Mouse (Mus musculus): Measurements from ENCODE around the gene Tcf7l2. TPM values are rescaled to one million over a fixed set of nuclear protein-coding genes. Genes with fewer than 3 reads are reported as not detected.

Tcf7l2 gene
- total RNA-seq, 1 experiment from 2014 or later, result 33.3 TPM

DNA sequence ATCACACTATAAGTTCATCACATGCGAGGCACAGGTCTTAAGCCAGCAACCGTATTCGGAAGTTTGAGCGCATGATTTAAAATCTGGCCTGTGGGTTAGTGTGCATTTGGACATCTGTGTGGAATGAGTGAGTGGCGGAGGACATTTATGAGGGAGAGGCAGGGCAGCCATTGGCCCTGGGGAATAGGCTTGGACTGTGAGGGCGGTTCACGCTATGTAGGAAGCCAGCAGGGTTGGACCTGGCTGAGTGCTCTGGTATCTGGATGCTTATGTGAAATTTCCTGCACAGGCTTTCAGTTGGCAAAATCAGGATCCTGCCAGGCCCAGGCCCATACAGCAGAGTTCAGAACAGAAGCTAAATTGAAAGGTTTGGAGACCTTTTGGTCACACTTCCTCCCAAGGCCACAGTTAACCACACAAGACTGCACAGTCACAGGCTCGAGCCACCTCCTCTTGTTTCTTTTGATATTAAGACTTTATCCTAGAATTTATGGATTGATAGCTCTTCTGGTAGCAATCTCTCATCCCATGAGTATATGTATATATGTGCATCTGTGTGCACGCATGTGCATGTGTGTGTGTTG lies 89.4 kb downstream of the Tcf7l2 start:
- DNase-seq, result no peak

DNA sequence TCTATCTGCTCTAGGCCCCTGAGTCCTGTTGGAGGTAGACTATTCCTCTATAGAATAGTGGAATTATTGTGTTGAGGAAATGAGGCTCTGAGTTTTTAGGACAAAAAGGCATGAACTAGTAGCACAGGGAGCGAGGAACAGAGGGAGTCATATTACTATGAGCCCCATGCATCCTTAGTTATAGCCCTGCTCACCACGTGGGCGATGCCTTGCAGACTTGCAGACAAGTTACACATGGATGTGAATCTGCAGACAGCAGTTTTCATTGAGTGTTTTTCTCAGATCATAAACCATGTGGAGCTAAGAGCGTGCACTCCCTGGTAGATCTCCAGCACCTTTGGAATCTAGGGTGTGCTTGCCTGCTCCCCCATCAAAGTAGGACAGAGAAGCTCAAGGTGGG lies 90.5 kb downstream of the Tcf7l2 start:
- DNase-seq, result no peak

DNA sequence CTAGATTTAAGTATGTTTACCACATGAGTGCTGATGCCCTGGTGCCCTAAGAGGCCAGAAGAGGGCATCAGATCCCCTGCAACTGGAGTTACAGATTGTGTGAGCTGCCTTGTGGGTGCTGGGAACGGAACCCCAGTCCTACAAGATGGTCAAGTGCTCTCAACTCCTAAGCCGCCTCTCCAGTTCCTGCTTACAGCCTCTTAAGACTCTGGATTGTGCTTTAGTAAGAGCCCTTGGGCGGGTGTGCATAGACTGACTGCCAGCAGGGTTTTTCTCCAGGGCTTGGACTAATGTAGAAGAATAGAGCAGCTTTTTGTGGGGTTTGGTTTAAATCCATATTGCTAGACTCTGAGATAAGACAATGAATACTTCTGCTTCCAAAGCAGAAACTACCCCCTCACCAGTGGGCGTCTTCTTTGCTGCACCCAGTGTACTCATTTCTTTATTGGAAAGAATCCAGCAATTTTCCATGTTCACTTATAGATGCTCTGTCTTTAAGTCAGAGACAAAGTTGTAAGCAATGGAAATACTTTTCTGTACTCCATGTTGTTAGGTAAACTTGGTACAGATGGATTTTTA lies 92.3 kb downstream of the Tcf7l2 start:
- no peak for DNase-seq

DNA sequence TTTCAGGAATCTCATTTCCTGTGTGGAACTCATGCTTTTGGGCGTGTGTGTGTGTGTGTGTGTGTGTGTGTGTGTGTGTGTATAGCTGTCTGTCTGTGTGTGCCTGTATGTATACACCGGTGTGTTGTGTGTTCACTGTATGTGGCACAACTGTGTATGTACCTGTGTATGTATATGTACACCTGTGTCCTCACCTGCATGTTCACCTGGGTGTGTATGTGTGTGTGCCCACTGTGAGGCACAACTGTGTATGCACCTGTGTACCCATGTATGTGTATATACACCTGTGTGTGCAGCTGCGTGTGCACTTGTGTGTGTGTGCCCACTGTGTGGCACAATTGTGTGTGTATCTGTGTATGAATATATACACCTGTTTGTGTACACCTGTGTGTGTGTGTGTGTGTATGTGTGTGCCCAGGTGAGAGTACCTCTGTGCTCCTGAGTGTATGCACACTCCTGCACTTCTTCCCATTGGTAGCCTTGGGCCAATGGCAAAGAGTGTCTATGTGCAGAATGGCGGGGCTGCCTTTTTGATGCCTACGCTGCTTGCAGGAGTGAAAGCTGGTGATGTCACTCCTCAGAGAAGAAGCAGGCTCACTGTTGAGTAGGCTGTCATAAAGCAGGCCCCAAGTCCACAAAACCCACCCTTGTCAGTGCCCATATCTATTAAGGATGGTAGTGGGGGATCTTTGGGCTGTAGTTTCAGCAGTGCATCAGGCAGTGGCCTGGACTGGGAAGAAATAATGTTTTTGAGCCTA lies 95.5 kb downstream of the Tcf7l2 start:
- DNase-seq, result no peak

DNA sequence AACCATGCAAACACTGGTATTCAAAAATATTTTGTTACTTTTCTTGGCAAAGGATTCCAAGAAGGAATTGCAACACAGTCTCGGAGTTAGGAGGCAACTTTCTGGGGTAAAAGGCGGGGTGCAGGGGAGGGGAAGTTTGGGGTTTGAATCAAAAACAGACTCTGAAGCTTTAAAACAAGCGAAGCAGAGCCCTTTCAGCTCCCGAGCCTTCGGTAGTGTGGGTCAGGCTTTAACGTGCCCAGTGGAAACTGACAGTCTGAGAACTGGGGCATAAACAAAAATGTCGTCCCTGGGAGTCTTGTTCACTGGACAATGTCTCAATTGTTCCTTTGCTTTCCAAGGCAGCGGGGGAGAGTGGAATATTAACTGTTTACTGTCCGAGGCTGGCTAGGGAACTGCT lies 96.3 kb downstream of the Tcf7l2 start:
- DNase-seq, result no peak

DNA sequence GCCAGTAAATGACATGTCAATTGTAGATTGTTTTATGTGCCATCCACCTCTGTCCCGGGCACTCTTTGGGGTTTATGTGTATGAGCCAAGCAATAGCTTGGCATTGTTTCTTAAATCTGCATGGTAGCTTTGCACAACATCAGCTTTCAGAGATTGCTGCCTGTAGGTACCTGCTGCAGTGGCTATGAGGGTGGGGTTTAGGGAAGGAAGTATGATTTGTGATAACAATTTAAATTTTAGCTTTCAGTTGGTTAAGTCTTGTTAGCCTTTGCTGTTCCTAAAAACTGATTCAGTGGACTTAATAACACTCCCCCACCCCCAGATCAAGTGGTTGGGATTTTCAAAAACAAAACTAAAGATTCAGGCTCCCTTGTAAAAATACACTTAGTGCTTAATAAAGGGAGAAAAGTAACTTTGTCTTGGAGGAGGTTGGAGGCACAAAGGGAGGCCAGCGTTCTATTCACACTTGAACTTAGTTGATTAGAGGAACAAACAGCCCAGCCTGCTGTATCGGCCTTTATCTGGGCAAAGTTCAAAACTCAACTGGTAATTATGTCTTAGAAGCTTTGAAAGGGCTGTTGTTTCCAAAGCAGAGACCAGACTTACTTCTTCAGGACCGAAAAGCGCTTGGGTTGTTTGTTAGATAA lies 96.9 kb downstream of the Tcf7l2 start:
- no peak for DNase-seq

DNA sequence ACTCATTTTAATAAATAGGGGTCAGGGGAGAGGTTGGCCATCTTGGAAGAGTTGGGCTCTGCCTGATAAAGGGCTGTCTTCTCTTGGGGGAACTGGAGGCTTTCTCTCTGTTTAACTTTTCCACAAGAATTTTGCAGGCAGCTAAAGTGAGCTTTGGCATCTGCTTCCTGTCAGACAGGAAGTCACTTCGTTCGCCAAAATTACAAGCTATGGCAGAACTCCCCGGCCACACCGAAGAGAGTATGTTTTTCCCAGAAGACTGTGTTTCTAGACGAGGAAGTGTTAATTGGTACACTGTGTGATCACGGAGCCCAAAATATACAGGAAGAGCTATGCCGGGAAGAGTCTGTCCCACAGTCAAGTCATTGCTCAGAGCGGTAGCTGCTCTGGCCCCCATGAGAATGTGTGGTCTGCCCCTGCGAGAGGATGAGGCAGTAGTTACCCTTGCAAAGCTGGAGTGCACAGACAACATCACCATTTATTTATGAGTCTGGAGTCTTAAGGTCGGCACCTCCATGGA lies 97.5 kb downstream of the Tcf7l2 start:
- DNase-seq, result no peak

DNA sequence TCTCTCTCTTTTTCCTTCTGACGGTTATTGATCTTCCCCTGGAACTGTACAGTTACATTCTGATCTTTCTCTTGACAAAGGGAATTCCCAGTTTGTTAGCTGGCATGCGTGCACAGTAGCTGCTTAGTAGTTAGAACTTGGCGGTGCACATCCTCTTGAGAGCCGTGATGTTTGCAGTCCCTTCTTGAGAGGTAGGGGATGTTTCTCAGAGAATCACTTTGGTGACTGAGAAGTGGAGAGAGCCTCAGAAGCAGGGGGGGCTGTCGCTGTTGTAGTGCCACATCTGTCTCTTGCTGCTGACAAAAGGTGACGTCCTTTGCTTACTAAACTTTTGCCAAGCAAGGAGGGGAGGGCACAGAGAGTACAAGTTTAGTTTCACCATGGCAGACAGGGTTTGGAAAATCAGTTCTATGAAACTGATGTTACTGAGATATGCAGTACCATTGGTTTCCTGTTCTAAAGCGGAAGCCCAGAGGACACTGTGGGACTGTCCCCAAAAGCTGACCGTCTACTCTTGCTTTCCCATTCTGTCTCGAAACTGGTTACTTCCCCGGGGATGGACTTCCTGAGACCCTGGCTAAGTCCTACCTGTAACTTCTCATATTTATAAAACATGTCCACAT lies 99.0 kb downstream of the Tcf7l2 start:
- no peak for DNase-seq

DNA sequence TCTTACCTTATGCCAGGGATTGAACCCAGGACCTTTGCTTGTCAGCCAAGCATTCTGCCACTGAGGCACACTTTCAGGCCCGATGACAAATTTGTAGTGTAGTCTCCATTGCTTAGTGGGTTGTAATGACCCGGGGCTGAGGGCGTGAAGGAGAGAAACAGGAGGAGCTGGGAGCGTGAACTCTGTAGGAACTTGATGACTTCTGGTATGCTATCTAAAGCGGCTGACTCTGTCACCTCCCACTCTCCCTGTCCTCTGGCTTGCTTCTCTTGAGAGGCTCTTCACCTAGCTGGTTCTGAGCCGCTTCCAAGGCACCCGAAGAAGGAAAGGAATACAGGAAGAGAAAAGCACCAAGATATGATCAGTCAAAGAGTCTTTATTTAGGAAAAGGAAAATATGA lies 100.4 kb downstream of the Tcf7l2 start:
- no peak for DNase-seq

DNA sequence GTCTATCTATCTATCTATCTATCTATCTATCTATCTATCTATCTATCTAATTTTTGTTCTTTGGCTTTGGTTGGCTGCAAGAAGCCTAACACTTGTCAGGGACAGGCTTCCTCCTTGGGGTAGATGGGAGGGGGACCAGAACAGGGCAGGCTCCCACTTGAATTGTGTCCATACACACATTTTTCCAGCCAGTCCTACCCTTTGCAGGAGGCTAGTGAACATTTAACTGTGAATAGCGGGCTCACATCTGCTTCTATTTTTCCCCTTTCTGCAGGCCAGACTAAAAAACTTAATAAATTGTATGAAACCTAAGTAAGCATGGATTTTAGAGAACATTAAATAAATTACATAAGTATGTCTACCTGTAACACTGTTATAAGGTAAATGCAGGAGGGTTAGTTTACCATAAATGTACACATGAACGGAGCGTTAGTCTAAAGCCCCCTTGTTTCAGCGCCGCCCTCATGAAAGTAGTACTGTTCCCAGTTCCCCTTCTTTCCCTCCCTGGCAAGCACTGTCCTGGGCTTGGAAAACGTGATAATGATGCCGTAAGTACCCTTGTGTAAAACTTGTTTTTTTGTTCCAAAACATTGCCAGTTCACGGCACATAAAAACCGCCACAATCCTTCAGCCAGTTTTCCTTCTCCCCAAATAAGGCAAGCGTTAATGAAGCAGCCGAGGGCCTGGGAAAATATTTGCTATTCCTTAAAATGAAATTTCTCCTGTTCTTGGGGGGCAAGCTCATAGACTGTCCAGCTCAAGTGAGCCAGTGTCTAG lies 101.7 kb downstream of the Tcf7l2 start:
- DNase-seq, result no peak

DNA sequence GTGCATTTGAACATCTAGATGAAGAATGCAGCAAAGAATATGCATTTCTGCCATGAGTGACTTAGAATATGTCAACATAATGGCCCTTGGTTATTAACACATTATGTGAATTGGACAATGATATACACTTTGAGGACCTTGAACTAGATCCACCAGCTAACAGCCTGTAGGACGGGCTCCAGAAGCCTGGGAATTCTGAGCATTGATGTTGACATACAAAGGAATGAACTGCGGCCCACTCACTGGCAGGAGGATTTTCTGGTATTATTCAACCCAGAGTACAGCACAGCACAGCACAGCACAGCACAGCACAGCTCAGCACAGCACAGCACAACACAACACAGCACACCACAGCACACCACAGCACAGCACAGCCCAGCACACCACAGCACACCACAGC lies 104.1 kb downstream of the Tcf7l2 start:
- no peak for DNase-seq

DNA sequence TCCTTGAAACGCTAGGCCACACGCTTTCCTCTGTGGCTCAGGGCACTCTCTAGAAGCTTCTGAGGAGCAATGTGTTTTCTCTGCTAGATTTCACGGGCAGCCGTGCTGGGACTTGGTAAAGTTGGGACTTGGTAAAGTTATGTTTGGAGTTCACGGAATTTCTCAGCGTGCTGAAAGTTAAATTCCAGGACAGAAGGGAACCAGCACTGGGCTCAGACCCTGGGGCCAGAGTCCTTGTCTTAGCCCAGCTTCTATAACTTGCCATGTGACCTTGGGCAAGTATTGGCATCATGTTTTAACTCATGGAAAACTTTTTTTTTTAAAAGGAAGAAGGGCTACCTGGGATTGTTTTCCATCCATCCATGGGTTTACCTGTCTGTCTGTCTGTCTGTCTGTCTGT lies 104.6 kb downstream of the Tcf7l2 start:
- DNase-seq, result no peak

DNA sequence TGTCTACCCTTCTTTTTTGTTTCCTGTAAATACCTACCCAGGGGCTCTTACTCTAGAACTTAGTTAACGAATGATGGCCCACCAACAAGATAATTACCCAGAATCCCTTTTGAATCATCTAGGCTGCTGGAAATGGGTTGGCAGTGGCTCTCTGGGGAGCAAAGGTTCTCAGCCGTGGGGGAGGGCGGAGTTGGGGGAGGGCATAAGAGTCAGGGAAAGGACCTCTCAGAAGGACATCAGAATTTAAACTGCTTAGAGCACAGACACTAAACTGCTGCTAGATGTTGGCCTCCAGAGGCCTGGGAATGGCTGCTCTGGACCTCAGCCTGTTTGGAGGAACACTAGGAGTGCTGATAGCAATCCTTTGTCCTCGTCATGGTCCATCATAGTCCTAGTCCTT lies 105.4 kb downstream of the Tcf7l2 start:
- no peak for DNase-seq

DNA sequence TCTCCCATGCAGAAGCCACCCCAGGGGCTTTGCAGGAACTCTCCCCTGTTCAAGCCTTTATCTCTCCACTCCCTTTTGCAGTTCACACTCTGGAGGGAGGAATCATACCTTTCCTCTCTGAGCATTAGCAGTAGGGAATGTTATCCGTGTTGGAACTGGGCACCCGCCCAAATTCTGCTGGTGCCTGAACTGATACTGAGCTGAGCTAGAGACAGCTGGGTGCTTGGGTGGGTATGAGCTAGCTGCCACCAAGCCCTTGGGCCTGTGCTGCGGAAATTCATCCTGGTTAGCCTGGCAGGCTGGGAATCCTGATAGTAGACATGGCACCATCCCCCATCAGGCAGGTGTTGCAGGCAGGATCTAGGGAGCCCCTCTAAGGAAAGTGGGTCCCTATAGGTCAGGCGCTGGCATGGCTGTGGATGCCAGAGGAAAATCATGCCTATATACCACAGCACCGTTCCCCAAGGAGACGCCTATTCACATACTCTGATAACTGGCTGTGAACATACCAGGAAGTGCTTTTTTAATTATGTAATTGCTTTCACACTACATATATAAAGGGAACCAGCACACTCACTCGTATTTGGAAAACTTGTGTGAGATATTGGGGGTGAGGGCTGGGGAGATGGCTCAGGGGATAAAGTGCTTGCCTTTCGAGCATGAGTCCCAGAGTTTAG lies 108.9 kb downstream of the Tcf7l2 start:
- DNase-seq, result peak; percentile 31

DNA sequence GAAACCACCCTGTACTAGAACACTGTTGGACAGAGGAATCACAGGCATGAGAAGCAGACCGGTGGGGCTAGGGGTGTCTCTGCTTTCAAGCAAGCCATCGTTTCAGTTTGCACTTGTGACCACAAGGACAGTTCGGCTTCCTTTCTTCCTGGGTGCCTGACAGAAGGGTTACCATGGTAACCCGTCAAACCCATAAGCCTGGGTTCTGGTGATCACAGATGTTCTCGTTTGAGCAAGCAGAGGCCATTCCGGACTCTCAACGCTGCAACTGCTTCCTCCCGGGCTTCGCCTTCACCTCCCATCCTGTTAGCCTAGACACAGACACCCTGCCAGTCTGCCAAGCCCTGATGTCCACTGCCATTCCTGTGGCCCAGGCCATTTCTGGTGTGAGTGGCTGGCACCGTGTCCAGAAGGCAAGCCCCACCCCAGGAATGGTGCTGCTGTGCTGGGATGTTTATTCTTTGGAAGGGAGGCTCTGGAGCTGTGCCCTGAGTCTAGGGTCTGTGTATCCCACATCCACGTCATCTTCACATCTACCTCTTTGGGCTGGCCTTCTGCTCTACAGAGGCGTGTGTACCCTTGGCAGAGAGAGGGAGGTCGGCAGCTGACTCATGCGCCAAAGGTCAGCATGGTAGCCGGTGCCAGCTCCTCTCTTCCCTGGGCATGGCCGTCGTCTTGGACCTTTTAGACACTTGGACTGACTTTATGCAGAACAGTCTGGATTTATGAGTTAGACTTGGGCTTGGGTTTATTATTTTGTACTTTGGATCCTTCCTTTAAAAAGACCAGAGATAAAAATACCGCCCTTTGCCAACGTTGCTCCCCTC lies 110.1 kb downstream of the Tcf7l2 start:
- DNase-seq, result peak; percentile 77

DNA sequence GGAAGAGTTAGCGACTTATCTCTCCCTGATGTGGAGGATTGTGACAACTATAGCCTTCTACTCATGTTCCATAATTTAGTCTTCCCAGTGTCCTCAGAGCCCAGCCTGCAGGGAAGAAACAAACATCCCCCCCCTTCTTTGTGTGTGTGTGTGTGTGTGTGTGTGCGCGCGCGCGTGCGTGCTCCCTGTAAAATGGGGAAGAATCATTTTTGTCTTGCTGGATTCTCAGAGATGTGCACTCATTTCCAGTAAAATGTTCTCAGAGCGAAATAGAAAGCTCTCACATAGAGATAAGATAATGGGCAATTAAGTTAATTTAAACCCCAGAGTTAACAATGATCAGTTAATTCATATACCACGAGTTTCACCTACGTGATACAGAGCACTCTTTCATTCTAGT lies 112.8 kb downstream of the Tcf7l2 start:
- DNase-seq, result no peak

DNA sequence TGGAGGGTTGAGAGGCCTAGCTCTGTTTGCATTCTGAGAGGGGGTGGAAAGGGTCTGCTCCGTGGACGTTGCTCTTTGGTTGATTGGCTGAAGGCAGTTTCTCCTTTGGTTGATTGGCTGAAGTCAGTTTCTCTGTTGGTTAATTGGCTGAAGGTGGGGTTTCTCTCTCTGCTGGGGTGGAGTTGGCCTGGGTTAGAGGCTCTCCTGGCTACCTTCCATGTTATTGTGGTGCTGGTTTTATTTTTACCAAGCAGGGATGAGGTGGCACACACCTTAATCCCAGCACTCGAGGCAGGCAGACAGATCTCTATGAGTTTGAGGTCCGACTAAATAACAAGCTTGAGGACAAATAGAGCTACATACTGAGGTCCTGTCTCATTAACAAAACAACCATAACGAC lies 114.0 kb downstream of the Tcf7l2 start:
- no peak for DNase-seq

DNA sequence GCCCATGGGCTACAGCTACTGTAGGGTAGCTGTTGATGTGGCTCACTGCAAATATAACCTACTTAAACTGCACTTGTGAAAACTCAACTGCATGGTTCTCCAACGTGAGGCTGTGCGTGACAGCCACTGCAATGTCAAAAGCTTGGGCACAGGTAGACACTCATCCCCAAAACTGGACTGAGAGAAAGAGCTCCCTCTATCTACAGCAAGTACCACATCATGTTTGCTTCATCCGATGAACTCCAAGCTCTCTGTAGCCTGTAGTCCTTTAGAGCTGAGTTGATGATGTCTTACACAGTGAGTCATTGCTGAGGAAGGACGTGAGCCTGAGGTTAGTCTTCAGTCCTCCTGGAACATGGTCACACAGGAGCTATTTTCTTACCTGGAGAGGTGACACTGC lies 115.7 kb downstream of the Tcf7l2 start:
- DNase-seq, result no peak

DNA sequence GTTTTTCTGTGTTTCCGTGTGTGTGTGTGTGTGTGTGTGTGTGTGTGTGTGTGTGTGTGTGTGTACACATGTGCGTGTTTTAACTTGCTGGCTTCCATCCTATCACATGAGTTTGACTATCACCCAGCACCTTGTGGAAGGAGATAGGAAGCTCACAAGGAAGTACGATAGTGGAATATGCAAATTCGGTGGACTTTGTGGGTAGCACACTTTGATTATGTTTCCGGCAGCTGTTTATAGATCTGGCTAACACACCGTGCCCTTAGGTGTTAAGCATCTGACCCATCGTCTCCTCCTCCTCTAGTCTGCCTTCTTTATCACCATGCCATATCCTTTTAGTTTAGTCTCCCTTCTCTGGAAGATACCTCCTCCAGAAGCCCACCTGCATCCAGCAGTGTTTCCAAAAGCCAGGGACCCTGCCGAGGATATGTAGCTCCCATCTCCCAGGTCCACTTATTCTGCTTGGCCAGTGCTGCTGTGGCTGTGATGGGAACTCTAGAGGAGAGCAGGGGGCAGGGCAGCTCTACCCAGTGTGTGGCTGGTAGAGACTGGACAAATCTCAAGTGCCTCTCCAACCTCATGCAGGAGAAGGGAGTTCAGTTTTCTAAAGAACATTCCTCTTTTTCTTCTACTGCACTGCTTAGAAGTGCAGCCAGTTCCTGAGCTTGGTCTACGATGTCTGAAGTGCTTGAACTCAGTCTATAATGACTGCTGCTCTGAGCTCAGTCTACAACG lies 118.6 kb downstream of the Tcf7l2 start:
- DNase-seq, result no peak

DNA sequence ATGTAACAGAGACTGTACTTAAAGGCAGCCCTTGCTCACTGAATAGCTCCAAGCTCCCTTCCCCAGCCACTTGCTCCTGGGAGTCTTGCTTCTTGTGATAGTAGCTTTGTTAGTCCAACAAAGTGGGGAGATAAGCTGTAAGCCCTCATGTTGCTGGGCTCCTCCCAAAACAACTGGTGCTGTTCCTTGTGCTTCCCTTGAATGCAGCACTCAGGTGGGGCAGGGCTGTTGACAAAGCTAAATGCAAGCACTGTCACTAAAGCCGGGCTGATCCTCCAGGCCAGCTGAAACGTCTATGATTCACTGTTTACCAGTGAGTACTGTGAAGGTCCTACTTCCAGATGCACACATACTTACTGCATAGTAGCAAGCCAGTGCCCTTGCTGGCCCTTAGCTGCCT lies 120.1 kb downstream of the Tcf7l2 start:
- DNase-seq, result no peak

Data from adrenal gland, postnatal 25 days (tissue).